Mouse (Mus musculus) frontal cortex, postnatal 25 days (tissue): Measurements from ENCODE around the gene Kif2a.
"Not testable (repeated sequence)": the region's sequence is repeated elsewhere in the genome, so short reads cannot be mapped to it uniquely, and the experiment has no call there.

ENCODE experiments used
- DNase-seq, 2 experiments: peaks; one replicate each; pipeline ENCODE4 v3.0.0; 2022; ENCODE audit warnings: low spot score in 2 of 2

The Kif2a gene

GRCm38 (mm10) chr13:106936256-106937137 lies 85.4 kb downstream of the Kif2a start, which contains the start of gene Ipo11:
Ipo11 (minus strand) TSS chr13:106936958.
- peak; percentile 81 to 85 for DNase-seq

DNA sequence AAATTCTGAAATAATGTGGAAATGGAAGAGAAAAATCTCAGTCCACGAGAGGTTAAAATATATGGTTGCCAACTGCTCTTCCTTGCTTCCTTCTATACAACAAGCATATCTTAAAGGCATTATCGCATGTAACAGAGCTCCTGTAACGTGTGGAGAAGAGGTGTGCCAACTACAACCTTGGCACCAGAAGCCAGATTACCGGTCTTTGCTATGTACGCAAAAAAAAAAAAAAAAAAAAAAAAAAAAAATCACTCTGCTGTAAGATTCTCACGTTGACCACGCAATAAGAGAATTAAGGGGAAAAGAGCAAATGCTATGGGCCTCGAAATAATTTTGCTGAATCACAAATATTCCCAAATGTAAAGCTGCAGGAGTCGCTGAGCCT lies 86.1 kb downstream of the Kif2a start:
- DNase-seq = no peak

DNA sequence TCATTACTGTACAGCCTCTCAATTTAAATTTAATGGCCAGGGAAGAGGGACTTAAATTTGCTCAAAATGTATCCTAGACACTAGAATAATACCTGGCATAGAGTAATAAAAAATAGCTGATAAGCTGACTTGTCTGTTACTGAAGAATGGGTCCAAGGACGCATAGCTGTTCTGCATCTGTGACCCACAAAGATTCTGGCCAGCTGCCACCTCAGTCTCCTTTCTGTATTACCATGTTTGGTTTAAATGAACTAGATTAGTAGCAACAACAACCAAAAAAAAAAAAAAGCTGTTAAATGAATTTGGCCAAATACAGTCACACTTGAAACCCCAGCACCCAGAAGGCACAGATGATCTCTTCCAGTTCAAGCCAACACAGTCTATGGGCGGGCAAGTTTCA lies 92.7 kb downstream of the Kif2a start:
- no peak for DNase-seq

GRCm38 (mm10) chr13:106928296-106928695 lies 93.6 kb downstream of the Kif2a start:
- no peak for DNase-seq

- DNase-seq = not testable (repeated sequence)
These were observed 96.0 kb downstream of the Kif2a start for GRCm38 (mm10) chr13:106925921-106926320.

DNA sequence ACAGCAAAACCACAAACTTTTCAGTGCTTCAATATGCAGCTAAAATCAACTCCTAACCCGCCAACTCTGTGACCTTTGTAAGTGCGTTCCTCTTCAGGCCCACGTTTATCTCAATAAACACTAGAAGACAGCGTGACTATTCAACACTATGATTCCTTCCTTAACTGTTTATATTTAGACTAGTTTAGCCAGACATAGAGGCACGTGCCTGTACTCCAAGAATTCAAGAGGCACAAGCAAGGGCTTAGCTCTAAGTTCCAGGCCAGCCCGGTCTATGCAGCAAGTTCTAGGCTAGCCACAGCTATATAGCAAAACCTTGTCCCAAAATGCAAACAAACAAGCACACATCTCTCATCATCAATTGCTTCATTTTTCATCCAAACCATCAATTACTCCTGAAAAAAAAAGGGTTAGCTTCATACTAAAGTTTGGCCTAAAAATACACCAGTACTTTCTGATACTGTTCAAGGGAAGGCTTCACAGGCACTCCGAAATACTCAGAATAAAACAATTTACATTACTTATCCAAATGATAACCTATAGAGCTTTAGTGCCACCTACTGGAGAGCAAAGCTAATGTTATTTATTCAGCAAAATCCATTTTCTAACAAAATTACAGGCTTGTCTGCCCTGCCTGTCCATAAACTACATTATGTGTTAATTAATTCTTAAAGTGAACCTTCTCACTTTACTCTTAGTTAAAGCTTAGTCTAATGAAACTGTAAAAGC lies 103.4 kb downstream of the Kif2a start:
- DNase-seq = no peak

DNA sequence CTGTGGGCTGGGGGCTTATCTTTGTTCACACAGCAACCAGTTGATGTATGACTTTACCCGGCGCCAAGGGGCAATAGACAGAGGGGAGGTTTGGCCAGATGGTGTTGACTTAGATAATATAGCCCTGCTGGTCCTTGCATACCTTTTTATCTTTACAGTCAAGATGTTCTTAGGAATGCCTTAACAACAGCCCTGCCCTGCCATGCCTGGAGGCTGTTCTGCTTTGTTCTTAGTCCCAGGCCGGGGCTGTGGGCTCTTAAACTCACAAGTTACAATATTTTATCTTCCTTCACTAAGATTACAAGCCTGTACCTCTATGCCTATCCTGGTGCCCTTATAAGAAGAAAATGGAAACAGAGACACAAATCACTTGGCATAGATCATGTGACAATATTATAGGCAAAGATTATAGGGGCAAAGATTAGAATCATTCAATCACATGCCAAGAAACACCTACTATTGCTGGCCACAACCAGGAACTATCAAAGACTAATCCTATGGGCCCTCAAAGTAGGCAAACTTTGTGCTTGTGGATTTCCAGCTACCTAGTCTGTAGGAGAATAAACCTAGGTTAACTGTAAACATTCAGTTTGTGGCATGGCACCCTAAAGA lies 108.7 kb downstream of the Kif2a start:
- no peak for DNase-seq

GRCm38 (mm10) chr13:106910096-106910495 lies 111.8 kb downstream of the Kif2a start:
- no peak for DNase-seq
